Mouse (Mus musculus): ENCODE data around the gene Ubn2.
"Not testable (repeated sequence)": the region's sequence is repeated elsewhere in the genome, so short reads cannot be mapped to it uniquely, and the experiment has no call there.

DNA sequence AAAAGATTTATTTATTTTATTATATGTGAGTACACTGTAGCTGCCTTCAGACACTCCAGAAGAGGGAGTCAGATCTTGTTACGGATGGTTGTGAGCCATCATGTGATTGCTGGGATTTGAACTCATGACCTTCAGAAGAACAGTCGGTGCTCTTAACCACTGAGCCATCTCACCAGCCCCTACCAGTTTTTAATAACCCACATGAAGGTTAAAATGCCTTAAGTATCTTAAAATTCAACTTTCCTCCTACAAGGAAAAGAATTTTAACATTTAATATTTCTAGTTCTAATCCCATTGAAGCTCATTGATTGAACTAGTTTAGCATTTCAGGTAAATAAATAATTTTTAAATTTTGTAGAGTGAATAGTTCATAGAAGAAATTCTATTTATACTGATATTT, 113.3 kb downstream of the Ubn2 start:
- not testable (repeated sequence) for TF ChIP-seq GATA1, TAL1 (IDR thresholded peaks at IDR 0.05; ENCODE audit: low read length)

All from erythroblast, embryonic 14.5 days (primary cell).